Mouse (Mus musculus): ENCODE data around the gene Olfr462. TPM values are rescaled to one million over a fixed set of nuclear protein-coding genes. Genes with fewer than 3 reads are reported as not detected.
A peak's percentile ranks its signal among the peaks of the same experiment; 100 is the strongest.

Gene Olfr462
- polyA plus RNA-seq (2016; fragmentation: Nextera tagmentation; extraction: Ambion mirVana), result not detected in 2 replicates

DNA sequence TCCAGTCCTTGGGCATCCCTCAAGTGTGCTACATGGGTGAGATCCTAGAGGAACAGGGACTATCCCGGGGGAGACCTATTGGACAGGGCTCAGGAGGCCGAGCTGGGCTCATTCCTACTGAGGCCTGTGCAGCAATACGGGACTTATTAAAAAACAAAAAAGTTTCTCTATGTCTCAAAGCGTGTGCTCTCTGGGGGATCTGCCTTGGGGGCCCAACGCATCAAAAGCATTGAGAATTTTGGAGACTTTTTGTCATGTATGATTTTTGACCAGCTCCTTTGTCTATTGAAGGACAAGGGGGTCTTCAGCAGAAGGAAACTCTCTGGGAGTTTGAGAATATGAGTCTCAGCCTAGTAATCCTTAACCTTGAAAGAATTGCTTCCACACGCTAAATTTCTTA is at the start of gene Olfr462:
TSS of gene Olfr462 (minus strand) at position 101 of the 400 bp plus-strand sequence.
- H3K4me3 ChIP-seq, result no peak within 1 kb of the TSS
- H3K27ac ChIP-seq, result no peak within 1 kb of the TSS
- H3K27me3 ChIP-seq (ENCODE audit: insufficient read depth, poor library complexity, severe bottlenecking), result no peaks in the 10 kb centered on the region
- H3K9me3 ChIP-seq, result no peaks in the 10 kb centered on the region
- 82% methylated on average over 6 of the region's 6 CpGs for WGBS
- no peak for DNase-seq (ENCODE audit: low spot score)
- H3K36me3 ChIP-seq, result no peaks in the 10 kb centered on the region
- no peaks in the 10 kb centered on the region for H3K4me1 ChIP-seq

DNA sequence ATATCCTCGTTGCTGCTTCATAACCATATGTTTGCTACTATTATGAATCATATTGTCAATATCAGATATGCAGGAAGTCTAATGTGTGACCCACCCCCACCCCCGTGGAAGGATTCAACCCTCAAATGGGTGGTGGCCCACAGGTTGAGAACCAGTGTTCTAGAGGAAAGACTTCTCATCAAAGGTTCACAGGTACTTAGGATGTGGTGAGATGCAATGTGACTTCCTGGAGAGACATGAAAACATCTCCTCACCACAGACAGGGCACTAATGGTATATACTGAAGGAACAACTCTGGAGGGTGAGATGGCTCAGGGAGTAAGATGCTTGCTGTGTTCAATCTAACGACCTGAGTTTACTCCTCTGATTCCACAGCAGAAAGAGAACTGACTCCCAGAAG is 43.4 kb upstream of the Olfr462 start:
- 59% methylated on average over 3 of the region's 3 CpGs for WGBS
- no peaks in the 10 kb centered on the region for H3K27me3 ChIP-seq (ENCODE audit: insufficient read depth, poor library complexity, severe bottlenecking)
- H3K4me1 ChIP-seq, result no peaks in the 10 kb centered on the region
- no peak for DNase-seq (ENCODE audit: low spot score)
- H3K4me3 ChIP-seq, result no peak overlapping the region
- H3K9me3 ChIP-seq, result no peaks in the 10 kb centered on the region
- no peak overlapping the region for H3K27ac ChIP-seq
- H3K36me3 ChIP-seq, result no peaks in the 10 kb centered on the region

DNA sequence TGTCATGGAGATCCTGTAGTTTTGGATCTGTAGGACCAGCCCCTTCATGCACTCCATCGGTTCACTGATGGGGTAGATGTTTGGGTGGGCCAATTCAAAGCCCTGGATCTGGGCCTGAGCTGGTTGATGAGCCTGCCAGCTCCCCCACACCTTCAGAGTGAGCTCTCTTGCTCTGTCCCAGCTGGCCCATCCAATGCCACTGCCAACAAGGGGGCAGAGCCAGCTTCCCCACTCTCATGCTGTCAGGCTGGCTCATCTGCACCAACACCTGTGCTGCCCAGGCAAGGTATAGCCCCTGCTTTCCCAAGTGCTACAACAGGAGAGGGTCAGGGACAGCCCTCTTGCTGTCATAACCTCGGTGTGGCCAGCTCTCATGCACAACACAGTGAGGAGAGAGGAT is 41.7 kb upstream of the Olfr462 start:
- Histone ChIP-seq H3K27ac (no peak overlapping the region), H3K4me3 (no peak overlapping the region), H3K9me3 (no peaks in the 10 kb centered on the region), H3K36me3 (no peaks in the 10 kb centered on the region), H3K4me1 (no peaks in the 10 kb centered on the region), H3K27me3 (ENCODE audit: insufficient read depth, poor library complexity, severe bottlenecking) (no peaks in the 10 kb centered on the region)
- 62% methylated on average over 2 of the region's 2 CpGs for WGBS
- no peak for DNase-seq (ENCODE audit: low spot score)

DNA sequence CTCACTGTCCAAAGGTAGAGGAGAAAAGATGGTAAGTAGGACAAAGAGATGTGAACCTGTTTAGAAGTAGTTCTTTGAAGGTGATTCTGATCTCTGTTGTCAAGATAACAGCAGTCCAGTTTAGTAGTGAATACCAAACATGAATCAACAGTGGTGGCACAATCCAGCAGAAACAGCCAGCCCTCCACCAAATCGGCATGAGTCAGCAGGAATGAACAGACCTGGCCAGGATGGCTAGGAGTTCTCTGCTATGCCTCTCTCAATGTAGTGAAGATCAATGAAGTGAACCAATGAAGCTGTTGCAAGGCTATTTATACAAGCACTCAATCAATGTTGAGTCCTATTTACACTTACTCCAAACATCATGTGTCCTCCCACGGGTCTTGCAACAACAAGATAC is 38.3 kb upstream of the Olfr462 start:
- Histone ChIP-seq H3K36me3 (no peaks in the 10 kb centered on the region), H3K4me1 (no peaks in the 10 kb centered on the region), H3K9me3 (no peaks in the 10 kb centered on the region), H3K27ac (no peak overlapping the region), H3K4me3 (no peak overlapping the region), H3K27me3 (ENCODE audit: insufficient read depth, poor library complexity, severe bottlenecking) (no peaks in the 10 kb centered on the region)
- DNase-seq (ENCODE audit: low spot score), result no peak
- 85% methylated on average over 2 of the region's 2 CpGs for WGBS

DNA sequence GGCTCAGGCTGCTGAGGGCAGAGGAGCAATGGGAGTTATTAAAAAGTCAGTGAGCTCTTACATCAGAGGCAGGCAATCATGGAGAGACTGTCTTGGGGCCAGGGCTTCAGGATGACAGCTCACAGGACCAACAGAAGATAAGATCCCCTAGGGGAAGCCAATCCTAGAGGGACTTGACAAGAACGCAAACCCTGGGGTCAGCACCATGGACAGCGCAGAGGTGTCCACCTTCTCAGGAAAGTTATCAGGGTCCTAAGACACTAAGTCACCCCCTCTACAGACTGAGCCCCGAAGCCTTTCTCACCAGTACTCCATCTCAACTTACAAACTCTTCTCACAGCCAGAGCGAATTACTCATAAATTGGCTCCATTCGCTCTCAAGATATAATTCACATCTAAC is 28.9 kb upstream of the Olfr462 start, which contains the start of gene Olfr464:
TSS of gene Olfr464 (minus strand) at position 2 of the 400 bp plus-strand sequence.
- no peaks in the 10 kb centered on the region for H3K36me3 ChIP-seq
- H3K27me3 ChIP-seq (ENCODE audit: insufficient read depth, poor library complexity, severe bottlenecking), result no peaks in the 10 kb centered on the region
- no peak within 1 kb of the TSS for H3K27ac ChIP-seq
- WGBS, result 28% methylated on average over 5 of the region's 5 CpGs
- no peaks in the 10 kb centered on the region for H3K4me1 ChIP-seq
- DNase-seq (ENCODE audit: low spot score), result peak; percentile 84
- H3K9me3 ChIP-seq, result no peaks in the 10 kb centered on the region
- no peak within 1 kb of the TSS for H3K4me3 ChIP-seq

DNA sequence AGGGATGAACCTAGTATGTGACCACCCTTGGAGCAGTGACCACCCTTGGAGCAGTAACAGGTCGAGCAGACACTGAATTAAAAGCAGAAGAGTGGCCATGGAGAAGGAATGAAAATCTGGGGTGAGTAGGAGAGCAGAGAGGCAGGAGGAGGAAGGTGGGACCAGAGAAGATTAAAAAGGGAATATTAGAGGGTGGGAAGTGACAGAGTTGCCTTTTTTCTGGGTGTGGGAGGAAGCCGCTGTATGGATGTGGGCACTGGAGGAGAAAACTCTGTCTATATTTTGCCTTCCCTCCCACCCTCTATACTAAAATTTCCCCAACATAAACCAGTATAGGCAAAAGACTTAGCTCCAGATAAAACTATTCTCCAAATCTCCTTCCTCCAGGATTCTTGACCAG is 28.2 kb upstream of the Olfr462 start:
- no peaks in the 10 kb centered on the region for H3K36me3 ChIP-seq
- DNase-seq (ENCODE audit: low spot score), result no peak
- H3K27ac ChIP-seq, result no peak overlapping the region
- no peak overlapping the region for H3K4me3 ChIP-seq
- WGBS, result 65% methylated on average over 2 of the region's 2 CpGs
- H3K9me3 ChIP-seq, result no peaks in the 10 kb centered on the region
- no peaks in the 10 kb centered on the region for H3K27me3 ChIP-seq (ENCODE audit: insufficient read depth, poor library complexity, severe bottlenecking)
- no peaks in the 10 kb centered on the region for H3K4me1 ChIP-seq

DNA sequence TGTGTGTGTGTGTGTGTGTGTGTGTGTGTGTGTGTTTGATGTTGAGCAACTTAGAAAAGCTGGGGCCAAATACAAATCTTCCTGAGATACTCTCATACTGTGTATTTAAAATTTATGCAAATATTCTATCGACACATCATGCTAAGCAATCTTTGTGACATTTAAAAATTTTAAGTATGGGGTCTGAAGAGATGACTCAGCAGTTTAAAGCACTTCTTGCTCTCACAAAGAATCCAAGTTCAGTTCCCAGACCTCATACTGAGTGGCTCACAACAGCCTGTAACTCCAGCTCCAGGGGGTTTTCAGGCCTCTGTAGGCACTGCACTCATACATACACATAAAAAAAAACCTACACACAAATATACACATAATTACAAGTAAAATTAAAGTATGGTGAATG is 23.9 kb upstream of the Olfr462 start:
- no peaks in the 10 kb centered on the region for H3K9me3 ChIP-seq
- DNase-seq (ENCODE audit: low spot score), result no peak

DNA sequence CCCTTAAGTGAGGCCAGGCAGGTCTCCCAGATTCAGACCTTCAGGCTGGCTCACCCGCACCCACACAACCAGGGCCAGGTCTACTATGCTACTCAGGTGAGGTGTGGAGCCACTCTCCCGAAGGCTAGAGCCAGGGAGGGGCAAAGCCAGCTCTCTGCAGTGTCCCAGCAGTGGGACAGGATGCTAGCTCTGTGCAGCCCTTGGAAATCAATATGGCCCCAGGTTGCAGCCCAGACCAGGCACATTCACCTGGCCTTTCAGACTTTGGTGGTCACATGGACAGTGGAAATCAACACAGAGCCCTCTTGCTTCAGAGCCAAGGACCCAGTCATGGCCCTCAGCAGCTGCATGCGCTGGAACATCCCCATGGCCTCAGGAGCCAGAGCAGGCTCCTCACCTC is 12.3 kb upstream of the Olfr462 start:
- Histone ChIP-seq H3K9me3 (no peaks in the 10 kb centered on the region), H3K36me3 (no peaks in the 10 kb centered on the region)
- WGBS, result 66% methylated on average over 3 of the region's 3 CpGs

More for the DNA sequence above, 23.9 kb upstream of the Olfr462 start:
- WGBS, result 78% methylated on average over 1 of the region's 1 CpGs
- Histone ChIP-seq H3K36me3 (no peaks in the 10 kb centered on the region), H3K27ac (no peak overlapping the region), H3K4me1 (no peaks in the 10 kb centered on the region), H3K27me3 (ENCODE audit: insufficient read depth, poor library complexity, severe bottlenecking) (no peaks in the 10 kb centered on the region), H3K4me3 (no peak overlapping the region)

DNA sequence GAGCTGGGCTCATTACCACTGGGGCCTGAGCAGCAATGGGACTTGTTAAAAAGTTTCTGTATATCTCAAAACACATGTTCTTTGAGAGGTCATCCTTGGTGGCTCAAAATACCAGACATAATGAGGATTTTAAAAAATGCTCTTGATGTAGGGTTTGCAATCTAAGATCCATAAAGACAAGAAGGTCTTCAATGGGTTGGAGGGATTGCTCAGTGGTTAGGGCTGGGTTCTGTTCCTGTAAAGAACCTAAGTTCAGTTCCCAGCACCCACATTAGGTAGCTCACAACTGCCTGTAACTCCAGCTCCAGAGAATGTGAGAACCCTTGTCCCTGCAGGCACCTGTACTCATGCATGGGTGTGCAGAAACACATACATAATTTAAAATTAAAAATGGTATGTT is 5.2 kb upstream of the Olfr462 start, which contains the start of gene Olfr463:
TSS of gene Olfr463 (minus strand) at position 101 of the 400 bp plus-strand sequence.
- Histone ChIP-seq H3K27me3 (ENCODE audit: insufficient read depth, poor library complexity, severe bottlenecking) (peaks cover 5% of the 10 kb centered on the region; the same call in 1 of the 2 replicates), H3K9me3 (no peaks in the 10 kb centered on the region), H3K4me1 (no peaks in the 10 kb centered on the region), H3K36me3 (no peaks in the 10 kb centered on the region), H3K4me3 (no peak within 1 kb of the TSS), H3K27ac (no peak within 1 kb of the TSS)
- DNase-seq (ENCODE audit: low spot score), result no peak

More for the DNA sequence above, 12.3 kb upstream of the Olfr462 start:
- DNase-seq (ENCODE audit: low spot score), result peak; percentile 58
- no peak overlapping the region for H3K4me3 ChIP-seq
- no peak overlapping the region for H3K27ac ChIP-seq
- H3K27me3 ChIP-seq (ENCODE audit: insufficient read depth, poor library complexity, severe bottlenecking), result peaks cover 5% of the 10 kb centered on the region; the same call in 1 of the 2 replicates
- H3K4me1 ChIP-seq, result no peaks in the 10 kb centered on the region

DNA sequence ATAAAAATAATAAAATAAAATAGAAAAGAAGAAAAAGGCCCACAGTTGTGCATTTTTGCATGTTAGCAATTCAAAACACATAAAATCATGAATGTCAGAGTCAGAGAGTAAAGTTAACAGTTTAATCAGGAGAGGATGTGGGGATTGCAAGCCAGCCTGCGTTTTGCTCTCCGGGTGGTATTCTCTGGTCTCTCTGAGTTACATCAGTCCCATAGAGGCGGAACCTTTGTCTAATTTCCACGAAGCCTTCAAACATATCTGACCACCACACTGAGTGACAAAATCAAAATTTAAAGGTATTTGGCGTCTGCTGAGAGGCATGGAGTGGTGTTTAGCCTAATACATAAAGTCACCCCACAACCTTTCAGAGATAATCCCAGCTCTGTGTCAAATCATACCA is 7.2 kb downstream of the Olfr462 start:
- DNase-seq (ENCODE audit: low spot score), result no peak
- no peaks in the 10 kb centered on the region for H3K36me3 ChIP-seq
- WGBS, result 61% methylated on average over 5 of the region's 5 CpGs
- no peak overlapping the region for H3K27ac ChIP-seq
- peaks cover 12% of the 10 kb centered on the region; the same call in 1 of the 2 replicates for H3K27me3 ChIP-seq (ENCODE audit: insufficient read depth, poor library complexity, severe bottlenecking)
- no peaks in the 10 kb centered on the region for H3K4me1 ChIP-seq
- H3K9me3 ChIP-seq, result no peaks in the 10 kb centered on the region
- H3K4me3 ChIP-seq, result no peak overlapping the region

DNA sequence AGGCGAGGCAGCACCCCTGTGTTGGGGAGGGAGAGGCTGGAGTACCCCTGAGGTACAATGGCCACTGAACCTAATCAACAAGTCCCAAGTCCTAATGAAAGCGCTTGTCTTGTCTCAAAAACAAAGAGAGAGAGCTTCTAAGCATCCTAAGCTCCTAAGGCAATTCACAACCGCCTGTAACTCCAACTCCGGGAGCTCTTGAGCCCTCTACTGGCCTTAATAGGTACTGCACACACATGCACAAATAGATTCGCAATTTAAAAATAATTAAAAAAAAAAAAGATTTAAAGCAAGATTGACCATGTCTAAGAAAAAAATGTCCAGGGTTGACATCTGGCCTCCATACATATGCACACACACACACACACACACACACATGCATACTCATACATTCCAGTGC is 8.6 kb downstream of the Olfr462 start:
- WGBS, result 36% methylated on average over 5 of the region's 5 CpGs
- Histone ChIP-seq H3K36me3 (no peaks in the 10 kb centered on the region), H3K4me3 (no peak overlapping the region), H3K27ac (no peak overlapping the region), H3K9me3 (no peaks in the 10 kb centered on the region), H3K27me3 (ENCODE audit: insufficient read depth, poor library complexity, severe bottlenecking) (peaks cover 12% of the 10 kb centered on the region; the same call in 1 of the 2 replicates), H3K4me1 (no peaks in the 10 kb centered on the region)
- no peak for DNase-seq (ENCODE audit: low spot score)

DNA sequence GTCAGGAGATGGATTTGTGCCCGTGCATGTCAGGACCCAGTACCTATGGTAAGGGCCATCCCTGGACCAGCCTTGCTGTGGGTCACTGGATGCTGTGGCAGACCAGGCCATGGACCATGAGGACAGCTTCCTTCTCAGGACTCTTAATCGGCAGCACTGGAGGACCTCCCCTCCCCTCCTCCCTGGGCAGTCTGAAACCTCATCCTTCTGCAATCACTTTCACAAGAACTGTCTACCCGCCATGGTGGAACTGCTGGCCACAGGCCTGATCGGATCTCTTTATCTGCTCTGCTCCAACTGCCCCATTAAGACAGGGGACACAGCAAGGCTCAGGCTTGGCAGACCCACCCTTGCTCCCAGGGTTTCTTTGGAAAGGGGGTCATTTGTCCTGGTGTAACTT is 10.4 kb downstream of the Olfr462 start:
- H3K27me3 ChIP-seq (ENCODE audit: insufficient read depth, poor library complexity, severe bottlenecking), result peaks cover 22% of the 10 kb centered on the region
- no peak for DNase-seq (ENCODE audit: low spot score)
- H3K4me1 ChIP-seq, result no peaks in the 10 kb centered on the region
- no peak overlapping the region for H3K27ac ChIP-seq
- no peak overlapping the region for H3K4me3 ChIP-seq
- H3K36me3 ChIP-seq, result no peaks in the 10 kb centered on the region
- no peaks in the 10 kb centered on the region for H3K9me3 ChIP-seq
- 59% methylated on average over 4 of the region's 4 CpGs for WGBS

DNA sequence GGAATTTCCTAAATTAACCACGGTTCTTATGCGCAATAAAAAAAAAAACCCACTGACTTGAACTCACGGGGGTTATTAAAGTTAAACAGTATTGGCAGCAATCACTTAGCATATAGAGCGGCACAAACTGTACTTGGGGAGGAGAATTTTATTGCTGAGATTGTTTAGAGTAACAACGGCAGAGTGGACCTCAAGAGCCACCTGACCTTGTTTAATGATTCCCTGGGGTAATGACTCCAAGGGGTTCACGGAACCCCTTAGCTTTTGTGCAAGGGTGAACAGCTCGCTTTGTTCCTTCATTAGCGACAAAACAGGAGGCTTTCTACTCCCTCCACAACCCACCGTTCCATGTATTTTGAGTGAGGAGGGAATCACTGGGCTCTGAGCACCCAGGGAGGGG is 12.2 kb downstream of the Olfr462 start:
- 82% methylated on average over 9 of the region's 9 CpGs for WGBS
- Histone ChIP-seq H3K36me3 (no peaks in the 10 kb centered on the region), H3K4me1 (no peaks in the 10 kb centered on the region), H3K4me3 (no peak overlapping the region), H3K27ac (no peak overlapping the region), H3K27me3 (ENCODE audit: insufficient read depth, poor library complexity, severe bottlenecking) (peaks cover 22% of the 10 kb centered on the region), H3K9me3 (no peaks in the 10 kb centered on the region)
- no peak for DNase-seq (ENCODE audit: low spot score)

DNA sequence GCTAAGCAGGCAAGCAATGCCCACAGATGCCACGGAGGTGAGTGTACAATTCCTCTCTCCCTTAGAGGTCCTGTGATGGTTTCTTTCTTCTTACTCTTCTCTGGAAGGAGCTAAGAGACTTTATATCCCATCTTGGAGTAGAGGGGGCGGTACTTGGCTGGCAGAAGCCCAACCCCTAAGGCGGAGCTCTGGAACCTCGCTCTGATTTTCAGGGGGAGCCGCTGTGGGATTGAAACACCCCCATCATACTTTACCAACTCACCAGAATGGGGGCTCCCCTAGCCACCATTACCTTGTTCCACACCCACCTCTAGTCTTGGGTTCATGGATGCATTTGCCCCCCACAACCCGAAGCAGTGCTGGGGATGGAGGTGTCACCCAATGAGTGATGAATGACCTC is 16.6 kb downstream of the Olfr462 start, which contains the start of gene Epx:
TSS of gene Epx (minus strand) at position 101 of the 400 bp plus-strand sequence.
- H3K27me3 ChIP-seq (ENCODE audit: insufficient read depth, poor library complexity, severe bottlenecking), result peaks cover 48% of the 10 kb centered on the region
- 0 out of 2 replicates have a peak, but pooled peaks cover 4% of the 10 kb centered on the region for H3K4me1 ChIP-seq
- no peaks in the 10 kb centered on the region for H3K36me3 ChIP-seq
- no peak for DNase-seq (ENCODE audit: low spot score)
- no peaks in the 10 kb centered on the region for H3K9me3 ChIP-seq
- no peak within 1 kb of the TSS for H3K4me3 ChIP-seq
- 78% methylated on average over 6 of the region's 6 CpGs for WGBS
- H3K27ac ChIP-seq, result no peak within 1 kb of the TSS
